Mouse (Mus musculus) CH12.LX (cell line): ENCODE results near the gene Tnfrsf21. TPM values are rescaled to one million over a fixed set of nuclear protein-coding genes. Genes with fewer than 3 reads are reported as not detected.

Experiments used
- DNase-seq: peaks from one replicate; pipeline ENCODE4 v3.0.0-alpha.2; 2013; ENCODE audit errors: extremely low read depth
- H3K27ac ChIP-seq: 2 replicates; pipeline ENCODE4 v1.5.1; 2012; ENCODE audit warnings: low read depth, mild to moderate bottlenecking, control low read depth, moderate library complexity; ENCODE audit not compliant: insufficient read depth
- H3K27me3 ChIP-seq: replicated peaks from 2 replicates; pipeline ENCODE3; 2012; ENCODE audit warnings: inconsistent platforms
- H3K36me3 ChIP-seq, 2 experiments: replicated peaks in 1 of 2; 2 replicates each; pipeline versions ENCODE3 to v1.6.1; 2012; ENCODE audit warnings: inconsistent platforms in 1 of 2, low read length in 1 of 2, mild to moderate bottlenecking in 1 of 2, mixed read lengths in 1 of 2, moderate library complexity in 1 of 2; ENCODE audit not compliant: control insufficient read depth in 1 of 2, insufficient read depth in 1 of 2
- H3K4me1 ChIP-seq, 2 experiments: 2 replicates each; pipeline ENCODE4 v1.6.1; 2012; ENCODE audit warnings: inconsistent platforms in 1 of 2, moderate library complexity in 1 of 2; ENCODE audit not compliant: insufficient read depth in 2 of 2, control insufficient read depth in 1 of 2
- H3K4me2 ChIP-seq: 2 replicates; pipeline ENCODE4 v1.6.1; 2012; ENCODE audit warnings: low read depth, mild to moderate bottlenecking, control low read depth; ENCODE audit not compliant: poor library complexity, insufficient read depth, severe bottlenecking
- H3K4me3 ChIP-seq, 3 experiments: fragments of 150-350 bp in 1 of 3; sonication (generic) in 1 of 3; replicated peaks in 1 of 3; 2 replicates each; pipeline versions ENCODE3 to v1.5.1; 2011 to 2012; ENCODE audit warnings: low read depth in 2 of 3, low read length in 2 of 3, mild to moderate bottlenecking in 2 of 3, moderate library complexity in 2 of 3, control low read depth in 1 of 3, improper control_type of control experiment in 1 of 3, inconsistent platforms in 1 of 3, mixed read lengths in 1 of 3; ENCODE audit not compliant: poor library complexity in 1 of 3
- H3K79me2 ChIP-seq: replicated peaks from 2 replicates; pipeline ENCODE4 v1.6.1; 2012; ENCODE audit warnings: mild to moderate bottlenecking, moderate library complexity; ENCODE audit not compliant: control insufficient read depth, poor library complexity, insufficient read depth, severe bottlenecking; ENCODE audit errors: extremely low read depth
- H3K9ac ChIP-seq: 2 replicates; pipeline ENCODE4 v1.6.1; 2012; ENCODE audit warnings: low read depth, mild to moderate bottlenecking, control low read depth, moderate library complexity; ENCODE audit not compliant: insufficient read depth
- H3K9me3 ChIP-seq: replicated peaks from 2 replicates; pipeline ENCODE3; 2012; ENCODE audit warnings: low read length, inconsistent platforms, mixed read lengths
- BHLHE40 ChIP-seq: IDR thresholded peaks from 2 replicates; pipeline ENCODE4 v1.6.1; 2011; ENCODE audit warnings: mild to moderate bottlenecking, low read depth, low read length, improper control_type of control experiment
- E2F4 ChIP-seq: IDR thresholded peaks from 2 replicates; pipeline ENCODE4 v1.6.1; 2011; ENCODE audit warnings: low read depth, low read length, improper control_type of control experiment; ENCODE audit not compliant: insufficient replicate concordance
- ETS1 ChIP-seq: conservative IDR thresholded peaks from 2 replicates; pipeline ENCODE4 v1.6.1; 2012; ENCODE audit warnings: low read depth, mild to moderate bottlenecking, inconsistent platforms, low read length, improper control_type of control experiment, moderate library complexity
- HCFC1 ChIP-seq: IDR thresholded peaks from 2 replicates; pipeline ENCODE4 v1.6.1; 2012; ENCODE audit warnings: low read depth, mild to moderate bottlenecking, inconsistent platforms, low read length, improper control_type of control experiment
- JUN ChIP-seq: IDR thresholded peaks from 2 replicates; pipeline ENCODE4 v1.6.1; 2011; ENCODE audit warnings: low read depth, mild to moderate bottlenecking, low read length, improper control_type of control experiment, moderate library complexity; ENCODE audit not compliant: insufficient read depth
- KAT2A ChIP-seq: IDR thresholded peaks from 2 replicates; pipeline ENCODE4 v1.6.1; 2012; ENCODE audit warnings: low read length, improper control_type of control experiment, inconsistent platforms; ENCODE audit not compliant: insufficient replicate concordance
- MAFK ChIP-seq: IDR thresholded peaks from 2 replicates; pipeline ENCODE4 v1.6.1; 2011; ENCODE audit warnings: low read length, improper control_type of control experiment; ENCODE audit not compliant: insufficient replicate concordance
- MAX ChIP-seq: IDR thresholded peaks from 2 replicates; pipeline ENCODE4 v1.6.1; 2011; ENCODE audit warnings: low read length, improper control_type of control experiment
- MEF2A ChIP-seq: IDR thresholded peaks from 2 replicates; pipeline ENCODE4 v1.6.1; 2014; ENCODE audit warnings: low read depth, mild to moderate bottlenecking, inconsistent platforms, low read length, improper control_type of control experiment, borderline replicate concordance
- PAX5 ChIP-seq: IDR thresholded peaks from 2 replicates; pipeline ENCODE4 v1.6.1; 2012; ENCODE audit warnings: low read length, inconsistent platforms, mixed read lengths
- POLR2AphosphoS2 ChIP-seq: IDR thresholded peaks from 2 replicates; pipeline ENCODE4 v1.6.1; 2011; ENCODE audit warnings: low read depth, low read length, improper control_type of control experiment
- RCOR1 ChIP-seq: conservative IDR thresholded peaks from 2 replicates; pipeline ENCODE4 v1.6.1; 2012; ENCODE audit warnings: low read depth, mild to moderate bottlenecking, inconsistent platforms, low read length, improper control_type of control experiment
- UBTF ChIP-seq: IDR thresholded peaks from 2 replicates; pipeline ENCODE4 v1.6.1; 2012; ENCODE audit warnings: low read depth, mild to moderate bottlenecking, inconsistent platforms, low read length, improper control_type of control experiment, moderate library complexity
- USF2 ChIP-seq: conservative IDR thresholded peaks from 2 replicates; pipeline ENCODE4 v1.6.1; 2011; ENCODE audit warnings: low read depth, low read length, improper control_type of control experiment
- ZMIZ1 ChIP-seq: IDR thresholded peaks from 2 replicates; pipeline ENCODE4 v1.6.1; 2012; ENCODE audit warnings: low read depth, mild to moderate bottlenecking, inconsistent platforms, low read length, improper control_type of control experiment
- ZNF384 ChIP-seq: IDR thresholded peaks from 2 replicates; pipeline ENCODE4 v1.6.1; 2012; ENCODE audit warnings: low read depth, low read length, improper control_type of control experiment, inconsistent platforms
- dilution Hi-C: fragments of 300-500 bp; cut with MboI; formaldehyde crosslinking; loops from 2 replicates; pipeline ENCODE4 v1.14.3; 2020; ENCODE audit warnings: low sequenced_read_pairs; ENCODE audit not compliant: extremely low pct_unique_long_range_greater_than_20kb, extremely low pct_ligation_motif_present
- in situ Hi-C: fragments of 300-500 bp; cut with MboI; formaldehyde crosslinking; loops from 3 replicates; pipeline ENCODE4 v1.14.3; 2019; ENCODE audit warnings: low sequenced_read_pairs, low pct_ligation_motif_present, low pct_unique_long_range_greater_than_20kb, mixed read lengths
- polyA plus RNA-seq: library from polyadenylated mRNA; unstranded; fragments of >175 nt; gene quantifications from 2 replicates; pipeline ENCODE4 v1.2.1, GENCODE M21; 2012; ENCODE audit warnings: low read depth; ENCODE audit not compliant: insufficient read length
- total RNA-seq, 2 experiments: library from RNA; depleted of rRNA; stranded (reverse); fragments of 300-350 nt in 1 of 2; fragments of >200 nt in 1 of 2; gene quantifications; 2 replicates each; pipeline ENCODE4 v1.2.3; 2012 to 2014

Tnfrsf21 gene
- total and polyA plus RNA-seq, 3 experiments: 0.10 TPM; not detected in 2

DNA sequence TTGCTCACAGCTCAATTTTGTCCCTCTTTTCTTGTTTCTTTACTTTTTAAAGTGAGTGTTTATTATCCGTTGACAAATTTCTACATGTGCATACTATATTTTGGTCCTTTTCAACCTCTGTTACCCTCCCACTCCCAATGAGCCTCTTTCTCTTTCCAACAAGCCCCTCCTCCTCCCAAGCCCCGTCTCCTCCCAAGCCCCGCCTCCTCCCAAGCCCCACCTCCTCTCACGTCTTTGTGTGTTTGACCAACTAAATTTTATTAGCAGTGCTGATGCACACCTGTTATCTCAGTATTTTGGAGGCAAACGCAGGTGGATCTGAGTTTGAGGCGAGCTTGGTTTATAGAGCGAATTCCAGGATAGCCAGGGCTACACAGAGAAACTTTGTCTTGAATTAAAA is 38.6 kb upstream of the Tnfrsf21 start:
- no peak overlapping the region for H3K27ac ChIP-seq
- H3K9me3 ChIP-seq: no peaks in the 10 kb centered on the region
- DNase-seq: no peak
- H3K79me2 ChIP-seq: no peaks in the 10 kb centered on the region
- in situ Hi-C loops: no loop called here
- no peaks in the 10 kb centered on the region for H3K4me1 ChIP-seq
- H3K4me2 ChIP-seq: no peak overlapping the region
- no peak overlapping the region for H3K4me3 ChIP-seq
- TF ChIP-seq USF2 (no peak), BHLHE40 (no peak), UBTF (no peak), HCFC1 (no peak), MAX (no peak), ZNF384 (no peak)
- no peaks in the 10 kb centered on the region for H3K36me3 ChIP-seq
- no peaks in the 10 kb centered on the region for H3K27me3 ChIP-seq
- dilution Hi-C loops: no loop called here
- H3K9ac ChIP-seq: no peak overlapping the region

DNA sequence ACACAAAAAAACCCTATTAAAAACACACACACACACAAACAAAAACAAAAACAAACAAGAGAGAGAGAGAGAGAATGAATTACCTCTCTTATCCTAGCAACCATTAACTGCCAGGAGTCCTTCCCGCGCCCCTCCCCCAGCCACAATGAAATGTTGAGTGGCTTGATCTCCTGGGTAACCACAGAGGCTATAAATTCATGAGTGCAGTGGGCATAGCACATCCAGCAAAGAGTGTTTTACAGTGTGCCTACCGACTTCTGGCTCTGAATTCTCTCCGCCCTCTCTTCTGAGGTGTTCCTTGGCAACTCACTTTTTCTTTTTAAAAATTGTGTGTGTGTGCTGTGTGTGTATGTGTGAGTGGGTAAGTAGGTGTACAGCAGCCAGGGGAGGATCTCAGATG is 38.0 kb upstream of the Tnfrsf21 start:
- DNase-seq: no peak
- no peaks in the 10 kb centered on the region for H3K4me1 ChIP-seq
- no peak overlapping the region for H3K27ac ChIP-seq
- H3K36me3 ChIP-seq: no peaks in the 10 kb centered on the region
- no peak overlapping the region for H3K4me2 ChIP-seq
- H3K4me3 ChIP-seq: no peak overlapping the region
- dilution Hi-C loops (no loop called here), in situ Hi-C loops (no loop called here)
- TF ChIP-seq POLR2AphosphoS2: no peak
- no peak for TF ChIP-seq MEF2A
- no peak for TF ChIP-seq ETS1
- no peak for TF ChIP-seq PAX5
- no peak for TF ChIP-seq KAT2A
- TF ChIP-seq USF2: no peak
- TF ChIP-seq RCOR1: no peak
- no peak for TF ChIP-seq JUN
- TF ChIP-seq ZMIZ1: no peak
- no peak for TF ChIP-seq BHLHE40
- no peak for TF ChIP-seq MAFK
- TF ChIP-seq E2F4: no peak
- H3K79me2 ChIP-seq: no peaks in the 10 kb centered on the region
- H3K9me3 ChIP-seq: no peaks in the 10 kb centered on the region
- H3K27me3 ChIP-seq: no peaks in the 10 kb centered on the region
- no peak overlapping the region for H3K9ac ChIP-seq
